Mouse (Mus musculus) heart, embryonic 16.5 days (tissue): ENCODE data around the gene Gm32742. TPM values are rescaled to one million over a fixed set of nuclear protein-coding genes. Genes with fewer than 3 reads are reported as not detected.

Experiments
- ATAC-seq: fragments of 200-750 bp; cut with Nextera tagmentation; replicated peaks from 2 replicates; pipeline ENCODE4 v1.8.0; 2017; ENCODE audit warnings: moderate number of reproducible peaks; ENCODE audit not compliant: insufficient read depth, low FRiP score; ENCODE audit errors: extremely low read depth
- H3K27ac ChIP-seq: fragments of 300-500 bp; sonication (generic); 2 replicates; pipeline ENCODE4 v1.5.1; 2014; ENCODE audit warnings: mild to moderate bottlenecking, low read length, control low read depth, moderate library complexity
- H3K27me3 ChIP-seq: fragments of 300-500 bp; sonication (generic); 2 replicates; pipeline ENCODE4 v1.6.1; 2014; ENCODE audit warnings: low read length, mixed read lengths; ENCODE audit not compliant: control insufficient read depth, insufficient read depth
- H3K36me3 ChIP-seq: fragments of 300-500 bp; sonication (generic); 2 replicates; pipeline ENCODE4 v1.6.1; 2014; ENCODE audit not compliant: control insufficient read depth, insufficient read depth
- H3K4me1 ChIP-seq: fragments of 300-500 bp; sonication (generic); 2 replicates; pipeline ENCODE4 v1.6.1; 2014; ENCODE audit warnings: low read length, mixed read lengths; ENCODE audit not compliant: control insufficient read depth, insufficient read depth
- H3K4me2 ChIP-seq: fragments of 300-500 bp; sonication (generic); 2 replicates; pipeline ENCODE4 v1.6.1; 2014; ENCODE audit warnings: low read depth, mild to moderate bottlenecking, control low read depth, low read length
- H3K4me3 ChIP-seq: fragments of 300-500 bp; sonication (generic); 2 replicates; pipeline ENCODE4 v1.5.1; 2014; ENCODE audit warnings: mild to moderate bottlenecking, control low read depth, low read length
- H3K9ac ChIP-seq: fragments of 300-500 bp; sonication (generic); 2 replicates; pipeline ENCODE4 v1.6.1; 2014; ENCODE audit warnings: low read length, control low read depth
- H3K9me3 ChIP-seq: fragments of 300-500 bp; sonication (generic); replicated peaks from 2 replicates; pipeline ENCODE4 v1.6.1; 2016; ENCODE audit warnings: low read length; ENCODE audit not compliant: control insufficient read depth
- WGBS: fragments of 180-500 bp; shearing (Covaris S2); extraction: QIAGEN DNeasy Blood & Tissue Kit; methylation state at CpG from one replicate; pipeline ENCODE4 v1.1.7; 2014; 5-methylcytosine and 5-hydroxymethylcytosine counted together
- polyA plus RNA-seq: library from polyadenylated mRNA; unstranded; fragments of >200 nt; fragmentation: Nextera tagmentation; extraction: Ambion mirVana; gene quantifications from 2 replicates; pipeline ENCODE4 v1.2.1, GENCODE M21; 2015

Gene Gm32742
- polyA plus RNA-seq, 1 experiment from 2014 or later: 0.09 TPM

GRCm38 (mm10) chr9:51182716-51183710, 17.7 kb upstream of the Gm32742 start:
- no peaks in the 10 kb centered on the region for H3K4me1 ChIP-seq
- WGBS: 75% methylated on average over 15 of the region's 15 CpGs
- ATAC-seq: no peak
- H3K36me3 ChIP-seq: no peaks in the 10 kb centered on the region
- no peaks in the 10 kb centered on the region for H3K27me3 ChIP-seq
- H3K4me3 ChIP-seq: no peak overlapping the region
- no peak overlapping the region for H3K27ac ChIP-seq
- no peak overlapping the region for H3K9ac ChIP-seq
- H3K9me3 ChIP-seq: no peaks in the 10 kb centered on the region
- H3K4me2 ChIP-seq: no peak overlapping the region

- Histone ChIP-seq H3K4me1 (no peaks in the 10 kb centered on the region), H3K27me3 (no peaks in the 10 kb centered on the region), H3K4me2 (no peak overlapping the region), H3K36me3 (no peaks in the 10 kb centered on the region), H3K27ac (no peak overlapping the region), H3K9ac (no peak overlapping the region), H3K4me3 (no peak overlapping the region), H3K9me3 (no peaks in the 10 kb centered on the region)
- ATAC-seq: no peak
- 64% methylated on average over 5 of the region's 5 CpGs for WGBS
These were observed 15.3 kb upstream of the Gm32742 start for GRCm38 (mm10) chr9:51180621-51181020.

- no peak overlapping the region for H3K4me2 ChIP-seq
- H3K27ac ChIP-seq: no peak overlapping the region
- no peaks in the 10 kb centered on the region for H3K27me3 ChIP-seq
- H3K36me3 ChIP-seq: no peaks in the 10 kb centered on the region
- no peak overlapping the region for H3K9ac ChIP-seq
- H3K4me1 ChIP-seq: peaks cover 2% of the 10 kb centered on the region; the same call in 1 of the 2 replicates
- no peak for ATAC-seq
- 82% methylated on average over 1 of the region's 1 CpGs for WGBS
- H3K9me3 ChIP-seq: no peaks in the 10 kb centered on the region
- H3K4me3 ChIP-seq: no peak overlapping the region
These were observed 13.0 kb upstream of the Gm32742 start for GRCm38 (mm10) chr9:51178297-51178696.

- WGBS: 83% methylated on average over 1 of the region's 1 CpGs
- Histone ChIP-seq H3K27me3 (no peaks in the 10 kb centered on the region), H3K9ac (no peak overlapping the region), H3K4me2 (no peak overlapping the region), H3K4me3 (no peak overlapping the region), H3K9me3 (no peaks in the 10 kb centered on the region), H3K4me1 (peaks cover 2% of the 10 kb centered on the region; the same call in 1 of the 2 replicates), H3K36me3 (no peaks in the 10 kb centered on the region), H3K27ac (no peak overlapping the region)
- no peak for ATAC-seq
These were observed 10.4 kb upstream of the Gm32742 start for GRCm38 (mm10) chr9:51175722-51176121.

- no peaks in the 10 kb centered on the region for H3K27me3 ChIP-seq
- 27% methylated on average over 8 of the region's 8 CpGs for WGBS
- ATAC-seq: no peak
These were observed 9.7 kb upstream of the Gm32742 start for GRCm38 (mm10) chr9:51174890-51175464.

GRCm38 (mm10) chr9:51170298-51170697, 5.0 kb upstream of the Gm32742 start:
- Histone ChIP-seq H3K36me3 (no peaks in the 10 kb centered on the region), H3K27me3 (no peaks in the 10 kb centered on the region), H3K4me1 (peaks cover 5% of the 10 kb centered on the region), H3K9me3 (no peaks in the 10 kb centered on the region), H3K27ac (no peak overlapping the region), H3K4me3 (no peak overlapping the region), H3K4me2 (no peak overlapping the region), H3K9ac (no peak overlapping the region)
- ATAC-seq: no peak
- WGBS: 59% methylated on average over 6 of the region's 6 CpGs

More at GRCm38 (mm10) chr9:51174890-51175464, 9.7 kb upstream of the Gm32742 start:
- Histone ChIP-seq H3K4me2 (no peak overlapping the region), H3K36me3 (no peaks in the 10 kb centered on the region), H3K9ac (no peak overlapping the region), H3K9me3 (no peaks in the 10 kb centered on the region), H3K4me3 (no peak overlapping the region), H3K4me1 (peaks cover 2% of the 10 kb centered on the region; the same call in 1 of the 2 replicates), H3K27ac (no peak overlapping the region)

- H3K27me3 ChIP-seq: no peaks in the 10 kb centered on the region
- H3K27ac ChIP-seq: no peak overlapping the region
- H3K4me3 ChIP-seq: no peak overlapping the region
- no peak overlapping the region for H3K4me2 ChIP-seq
- no peaks in the 10 kb centered on the region for H3K9me3 ChIP-seq
- no peak overlapping the region for H3K9ac ChIP-seq
- no peak for ATAC-seq
- no peaks in the 10 kb centered on the region for H3K36me3 ChIP-seq
- peaks cover 4% of the 10 kb centered on the region for H3K4me1 ChIP-seq
- 71% methylated on average over 7 of the region's 7 CpGs for WGBS
These were observed 3.8 kb upstream of the Gm32742 start for GRCm38 (mm10) chr9:51169133-51169532.

- H3K27ac ChIP-seq: no peak overlapping the region
- no peak overlapping the region for H3K9ac ChIP-seq
- no peak overlapping the region for H3K4me3 ChIP-seq
- no peak for ATAC-seq
- no peaks in the 10 kb centered on the region for H3K36me3 ChIP-seq
- H3K27me3 ChIP-seq: no peaks in the 10 kb centered on the region
- WGBS: 52% methylated on average over 5 of the region's 5 CpGs
- peaks cover 4% of the 10 kb centered on the region for H3K4me1 ChIP-seq
- H3K9me3 ChIP-seq: no peaks in the 10 kb centered on the region
- no peak overlapping the region for H3K4me2 ChIP-seq
These were observed 3.4 kb upstream of the Gm32742 start for GRCm38 (mm10) chr9:51168698-51169097.

GRCm38 (mm10) chr9:51167954-51168353, 2.6 kb upstream of the Gm32742 start:
- 64% methylated on average over 11 of the region's 11 CpGs for WGBS
- no peak for ATAC-seq

More at GRCm38 (mm10) chr9:51167954-51168353, 2.6 kb upstream of the Gm32742 start:
- H3K36me3 ChIP-seq: no peaks in the 10 kb centered on the region
- no peaks in the 10 kb centered on the region for H3K27me3 ChIP-seq
- no peaks in the 10 kb centered on the region for H3K9me3 ChIP-seq
- no peak overlapping the region for H3K4me3 ChIP-seq
- no peak overlapping the region for H3K9ac ChIP-seq
- peaks cover 4% of the 10 kb centered on the region for H3K4me1 ChIP-seq
- no peak overlapping the region for H3K4me2 ChIP-seq
- H3K27ac ChIP-seq: no peak overlapping the region
